Mouse (Mus musculus) testis, postnatal 14 days (tissue): Measurements from ENCODE around the gene Ntm.

ENCODE experiments used
- DNase-seq: peaks from one replicate; pipeline ENCODE4 v3.0.0; 2021; ENCODE audit warnings: low spot score

Gene Ntm

GRCm38 (mm10) chr9:29407954-29408353, 555.0 kb downstream of the Ntm start:
- DNase-seq = peak; percentile 15

GRCm38 (mm10) chr9:29406973-29407372, 556.0 kb downstream of the Ntm start:
- no peak for DNase-seq

GRCm38 (mm10) chr9:29406046-29406445, 556.9 kb downstream of the Ntm start:
- DNase-seq = no peak

- DNase-seq = no peak
Observed at GRCm38 (mm10) chr9:29400151-29400550, 562.8 kb downstream of the Ntm start.

- no peak for DNase-seq
Observed at GRCm38 (mm10) chr9:29396101-29396500, 566.8 kb downstream of the Ntm start.

GRCm38 (mm10) chr9:29393136-29393535, 569.8 kb downstream of the Ntm start:
- DNase-seq = no peak

- DNase-seq = no peak
Observed at GRCm38 (mm10) chr9:29390796-29391517, 572.0 kb downstream of the Ntm start.

- DNase-seq = no peak
Observed at GRCm38 (mm10) chr9:29389224-29389623, 573.7 kb downstream of the Ntm start.

- DNase-seq = no peak
Observed at GRCm38 (mm10) chr9:29387136-29387535, 575.8 kb downstream of the Ntm start.

GRCm38 (mm10) chr9:29377172-29378002, 585.6 kb downstream of the Ntm start:
- no peak for DNase-seq

GRCm38 (mm10) chr9:29371341-29371740, 591.6 kb downstream of the Ntm start:
- DNase-seq = no peak

- DNase-seq = no peak
Observed at GRCm38 (mm10) chr9:29369621-29370020, 593.3 kb downstream of the Ntm start.

GRCm38 (mm10) chr9:29368291-29368690, 594.6 kb downstream of the Ntm start:
- no peak for DNase-seq

- no peak for DNase-seq
Observed at GRCm38 (mm10) chr9:29357796-29358195, 605.1 kb downstream of the Ntm start.

GRCm38 (mm10) chr9:29342303-29342702, 620.6 kb downstream of the Ntm start:
- DNase-seq = no peak

- DNase-seq = no peak
Observed at GRCm38 (mm10) chr9:29341292-29341691, 621.6 kb downstream of the Ntm start.

- DNase-seq = no peak
Observed at GRCm38 (mm10) chr9:29335671-29336070, 627.3 kb downstream of the Ntm start.

GRCm38 (mm10) chr9:29332296-29333090, 630.4 kb downstream of the Ntm start:
- no peak for DNase-seq

GRCm38 (mm10) chr9:29330486-29330885, 632.5 kb downstream of the Ntm start:
- no peak for DNase-seq

- no peak for DNase-seq
Observed at GRCm38 (mm10) chr9:29326283-29326682, 636.7 kb downstream of the Ntm start.

- DNase-seq = no peak
Observed at GRCm38 (mm10) chr9:29325137-29325536, 637.8 kb downstream of the Ntm start.

- no peak for DNase-seq
Observed at GRCm38 (mm10) chr9:29319197-29319596, 643.7 kb downstream of the Ntm start.
